Mouse (Mus musculus) gastrocnemius, postnatal 36 days (tissue): ENCODE results near the gene Dppa4. TPM values are rescaled to one million over a fixed set of nuclear protein-coding genes. Genes with fewer than 3 reads are reported as not detected.
"Not testable (repeated sequence)": the region's sequence is repeated elsewhere in the genome, so short reads cannot be mapped to it uniquely, and the experiment has no call there.

Experiments
- DNase-seq, 2 experiments: peaks; one replicate each; pipeline ENCODE4 v3.0.0; 2022
- intact Hi-C: fragments of 180-260 bp; cut with DNase I; formaldehyde crosslinking; loops from one replicate; pipeline ENCODE4 v1.15.1; 2025
- long read RNA-seq, 2 experiments: library from polyadenylated mRNA; stranded (forward); transcript quantifications; one replicate each; pipeline ENCODE4 v2.0.0; 2021
- total RNA-seq, 2 experiments: library from RNA; stranded (reverse); gene quantifications; 2 replicates each; pipeline ENCODE4 v1.2.3; 2021

Gene Dppa4
- total RNA-seq: not detected
- long read RNA-seq, experiment 1: 0 reads
- long read RNA-seq, experiment 2: 0 reads

- intact Hi-C loops: no loop called here
- no peak for DNase-seq
Measured at GRCm38 (mm10) chr16:48283517-48283916, at the start of gene Dppa4. Dppa4 (plus strand) TSS chr16:48283733.

GRCm38 (mm10) chr16:48234999-48235398 is 48.5 kb upstream of the Dppa4 start:
- intact Hi-C loops: no loop called here
- no peak for DNase-seq

GRCm38 (mm10) chr16:48237676-48238075 is 45.9 kb upstream of the Dppa4 start:
- intact Hi-C loops: no loop called here
- no peak for DNase-seq

DNA sequence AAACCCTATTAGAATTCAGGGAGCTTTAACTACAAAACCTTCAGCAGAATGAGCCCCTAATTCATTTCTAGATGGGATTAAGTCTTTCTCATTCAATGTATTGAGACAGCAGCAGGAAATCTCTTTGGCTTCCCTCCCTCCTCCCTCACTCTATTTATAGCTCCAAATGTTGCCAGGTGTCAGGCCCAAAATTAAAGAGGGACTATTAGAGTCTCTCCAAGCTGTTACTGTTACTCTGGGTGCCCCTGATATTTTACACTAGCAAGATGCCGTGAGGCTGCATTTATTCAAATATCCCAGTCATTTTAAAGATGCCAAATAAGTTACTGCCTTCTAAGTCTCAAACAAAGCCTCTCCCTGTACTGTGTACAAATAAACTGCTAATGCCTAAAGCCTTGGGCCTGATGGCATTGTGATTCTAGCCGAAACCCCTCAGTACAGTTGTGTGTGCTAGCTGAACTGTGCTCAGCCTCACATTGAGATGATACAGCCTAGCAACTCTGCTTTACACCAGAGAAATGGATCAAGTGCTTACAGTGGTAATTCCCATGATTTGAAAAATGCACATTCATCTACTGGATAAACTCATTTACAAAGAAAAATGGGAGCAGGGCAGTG is 36.4 kb upstream of the Dppa4 start:
- intact Hi-C loops: no loop called here
- no peak for DNase-seq

GRCm38 (mm10) chr16:48252824-48253223 is 30.7 kb upstream of the Dppa4 start:
- DNase-seq: no peak
- intact Hi-C loops: no loop called here

DNA sequence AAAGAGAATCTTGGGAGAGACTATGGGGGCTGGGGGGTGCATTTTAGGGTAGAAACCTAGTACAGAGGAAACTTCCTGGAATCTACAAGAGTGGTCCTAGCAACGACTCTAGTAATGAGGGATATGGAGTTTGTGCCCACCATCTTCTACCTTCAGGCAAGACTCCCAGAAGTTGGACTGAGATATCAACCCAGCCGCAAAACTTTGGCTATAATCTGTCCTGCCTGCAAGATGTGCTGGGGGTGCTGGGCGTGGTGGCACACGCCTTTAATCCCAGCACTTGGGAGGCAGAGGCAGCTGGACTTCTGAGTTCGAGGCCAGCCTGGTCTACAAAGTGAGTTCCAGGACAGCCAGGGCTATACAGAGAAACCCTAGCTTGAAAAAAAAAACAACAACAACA is 28.9 kb upstream of the Dppa4 start:
- no peak for DNase-seq

DNA sequence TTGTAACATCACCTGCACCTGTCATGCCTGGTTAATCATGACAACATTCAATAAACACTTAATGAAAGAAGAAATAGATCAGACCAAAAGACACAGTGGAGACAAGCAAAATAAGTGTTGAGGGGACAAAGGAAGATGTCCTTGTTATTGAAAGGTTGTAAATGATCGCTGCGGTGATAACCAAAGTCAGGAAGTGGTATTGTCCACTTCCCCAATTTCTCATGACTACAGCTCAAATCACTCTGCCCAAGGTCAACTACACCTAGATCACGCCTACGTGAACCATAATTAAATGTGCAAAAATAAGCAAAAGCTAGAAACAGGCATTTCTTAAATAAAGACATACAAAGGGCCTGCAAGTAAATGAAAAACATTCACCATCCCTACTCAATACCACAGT is 24.0 kb upstream of the Dppa4 start:
- intact Hi-C loops: no loop called here

More for the DNA sequence above, 28.9 kb upstream of the Dppa4 start:
- intact Hi-C loops: no loop called here

GRCm38 (mm10) chr16:48262901-48263300 is 20.6 kb upstream of the Dppa4 start:
- DNase-seq: no peak

More for the DNA sequence above, 24.0 kb upstream of the Dppa4 start:
- DNase-seq: no peak

GRCm38 (mm10) chr16:48265856-48266255 is 17.7 kb upstream of the Dppa4 start:
- DNase-seq: no peak
- intact Hi-C loops: no loop called here

More at GRCm38 (mm10) chr16:48262901-48263300, 20.6 kb upstream of the Dppa4 start:
- intact Hi-C loops: no loop called here

DNA sequence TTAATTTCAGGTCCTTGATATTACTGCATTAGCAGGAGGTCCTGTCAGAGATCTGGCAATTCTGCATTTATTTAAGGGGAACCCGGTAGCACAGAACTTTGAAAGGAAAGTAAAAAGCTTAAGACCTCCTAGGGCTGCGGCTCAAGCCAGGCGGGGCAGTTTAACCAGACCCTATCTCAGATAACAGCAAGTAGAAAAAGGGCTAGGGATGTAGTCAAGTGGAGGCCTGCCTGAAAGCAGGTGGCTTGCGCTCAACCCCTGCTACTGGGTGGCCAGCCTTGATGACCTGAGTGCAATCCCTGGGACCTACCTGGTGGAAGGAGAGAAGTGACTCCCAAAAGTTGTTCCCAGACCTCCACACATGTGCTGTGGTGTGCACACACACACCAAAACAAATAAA is 6.6 kb upstream of the Dppa4 start:
- intact Hi-C loops: no loop called here
- DNase-seq: no peak

DNA sequence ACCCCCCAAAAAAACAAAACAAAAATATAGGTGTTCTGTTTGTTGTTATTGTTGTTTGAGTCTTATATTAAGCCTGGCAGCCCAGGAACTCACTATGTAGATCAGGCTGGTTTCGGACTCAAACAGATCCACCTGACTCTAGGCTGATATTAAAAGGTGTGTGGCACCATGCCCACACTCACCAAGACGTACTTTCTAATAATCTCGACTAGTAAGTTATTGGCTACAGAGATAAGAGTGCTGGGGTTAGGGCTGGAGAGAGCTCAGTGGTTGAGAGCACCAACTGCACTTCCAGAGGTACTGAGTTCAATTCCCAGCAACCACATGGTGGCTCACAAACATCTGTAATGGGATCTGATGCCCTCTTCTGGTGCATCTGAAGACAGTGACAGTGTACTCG is 2.6 kb upstream of the Dppa4 start:
- intact Hi-C loops: no loop called here
- no peak for DNase-seq

GRCm38 (mm10) chr16:48282801-48283200 is 732 bp upstream of the Dppa4 start:
- intact Hi-C loops: no loop called here
- DNase-seq: no peak

DNA sequence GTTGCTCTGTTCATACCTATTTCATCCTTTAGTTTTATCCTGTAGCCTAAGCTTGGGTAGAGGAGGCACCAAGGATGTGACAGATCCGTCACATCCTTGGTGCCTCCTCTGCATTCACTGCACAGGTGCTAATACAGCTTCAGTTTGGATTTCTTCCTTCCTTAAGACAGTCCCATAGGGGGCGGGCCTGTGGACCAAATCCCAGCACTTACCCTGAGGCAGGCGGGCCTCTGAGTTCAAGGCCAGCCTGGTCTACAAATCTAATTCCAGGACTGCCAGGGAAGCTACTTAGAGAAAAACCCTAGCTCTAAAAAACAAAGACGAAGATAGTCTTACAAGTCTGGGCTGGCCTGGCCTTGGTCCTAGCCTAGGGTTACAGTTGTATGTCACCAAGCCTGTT is 2.0 kb downstream of the Dppa4 start:
- intact Hi-C loops: no loop called here
- DNase-seq: no peak

GRCm38 (mm10) chr16:48297384-48298136 is 14.0 kb downstream of the Dppa4 start:
- intact Hi-C loops: no loop called here
- no peak for DNase-seq

DNA sequence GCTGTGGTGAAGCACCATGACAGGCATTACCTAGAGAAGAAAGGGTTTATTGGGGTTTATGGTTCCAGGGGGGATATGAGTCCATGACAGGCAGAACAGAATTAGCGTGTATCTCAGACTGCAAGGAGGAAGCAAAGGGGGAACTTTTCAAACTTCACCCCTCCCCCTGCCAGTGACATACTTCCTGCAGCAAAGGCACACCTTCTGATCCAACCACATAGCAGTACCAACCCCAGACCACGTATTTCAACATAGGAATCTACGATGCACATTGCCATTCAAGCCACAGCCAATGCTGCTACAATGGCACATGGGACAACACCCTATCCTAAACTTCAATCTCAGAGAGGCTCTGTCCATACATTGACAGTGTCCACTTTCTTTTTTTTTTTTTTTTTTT is 16.4 kb downstream of the Dppa4 start:
- no peak for DNase-seq
- intact Hi-C loops: no loop called here

GRCm38 (mm10) chr16:48303509-48303908 is 20.0 kb downstream of the Dppa4 start, which contains the start of gene Dppa2:
Dppa2 (plus strand) TSS chr16:48303908.
- intact Hi-C loops: no loop called here
- no peak for DNase-seq

GRCm38 (mm10) chr16:48303983-48304382 is 20.4 kb downstream of the Dppa4 start:
- intact Hi-C loops: no loop called here
- DNase-seq: no peak

DNA sequence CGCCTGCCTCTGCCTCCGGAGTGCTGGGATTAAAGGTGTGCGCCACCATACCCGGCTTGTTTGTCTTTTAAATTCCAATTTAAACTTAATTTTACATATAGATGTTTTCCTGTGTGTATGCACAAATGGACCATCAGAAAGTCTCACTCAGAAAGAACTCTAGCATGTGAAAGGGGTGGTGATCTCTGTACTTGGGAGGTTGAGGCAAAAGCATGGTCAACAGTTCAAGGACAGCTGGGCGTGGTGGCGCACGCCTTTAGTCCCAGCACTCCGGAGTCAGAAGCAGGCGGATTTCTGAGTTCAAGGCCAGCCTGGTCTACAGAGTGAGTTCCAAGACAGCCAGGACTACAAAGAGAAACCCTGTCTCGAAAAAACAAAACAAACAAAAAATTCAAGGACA is 25.4 kb downstream of the Dppa4 start:
- DNase-seq, intact Hi-C loops: not testable (repeated sequence)

DNA sequence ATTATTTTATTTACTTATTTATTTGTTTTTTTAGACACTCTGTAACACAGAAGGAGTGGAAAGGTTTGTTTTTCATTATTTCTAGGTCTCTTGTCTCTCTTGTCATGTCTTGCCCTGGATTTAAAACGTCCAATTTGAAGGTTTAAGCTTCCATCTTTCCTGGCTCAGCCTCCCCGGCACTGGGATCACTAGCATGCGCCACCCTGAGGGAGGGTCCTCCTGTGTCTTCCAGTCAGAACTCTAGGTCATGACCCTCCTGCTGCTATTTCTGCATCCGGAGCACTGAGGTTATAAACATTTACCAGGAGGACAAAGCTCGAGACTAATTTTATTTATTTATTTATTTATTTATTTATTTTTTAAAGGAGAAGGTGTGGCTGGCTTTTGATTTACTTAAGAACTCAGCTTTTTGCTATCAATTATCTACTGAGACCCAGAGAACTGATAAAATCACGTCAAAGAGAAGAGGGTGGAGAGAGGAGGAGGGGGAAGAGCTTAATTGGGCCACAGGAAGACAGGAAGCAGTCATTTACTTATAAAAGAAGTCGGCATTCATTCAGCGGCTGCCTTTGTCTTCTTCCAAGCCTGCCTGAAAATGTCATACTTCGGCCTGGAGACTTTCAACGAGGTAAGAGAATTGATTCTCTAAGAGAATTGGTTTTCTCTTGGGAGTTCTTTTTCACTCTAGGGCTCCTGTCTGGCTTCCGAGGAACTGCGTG is 26.5 kb downstream of the Dppa4 start:
- intact Hi-C loops: no loop called here
- no peak for DNase-seq

DNA sequence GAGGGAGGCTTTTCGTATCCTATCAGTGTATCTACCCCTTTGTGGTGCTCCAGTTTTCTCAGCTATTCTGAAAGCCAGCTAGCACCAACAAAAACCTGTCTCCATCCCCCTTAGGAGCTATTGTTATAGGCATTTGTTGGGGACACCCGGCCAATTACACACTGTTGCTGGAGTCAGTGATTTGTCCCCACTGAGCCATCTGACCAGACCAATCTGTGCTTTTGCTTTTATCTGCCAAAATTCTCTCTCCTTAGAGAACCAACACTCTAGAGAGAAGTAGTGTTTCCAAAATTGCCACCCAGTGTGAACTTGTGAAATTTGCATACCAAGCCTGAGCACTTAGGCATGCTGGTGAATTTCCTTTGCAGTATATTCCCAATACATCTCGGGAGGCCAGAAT is 31.8 kb downstream of the Dppa4 start:
- intact Hi-C loops: no loop called here
- no peak for DNase-seq

- intact Hi-C loops: no loop called here
- no peak for DNase-seq
Measured at GRCm38 (mm10) chr16:48320781-48321180, 37.2 kb downstream of the Dppa4 start.
